Mouse (Mus musculus) hindbrain, postnatal 0 days (tissue): ENCODE results near the gene Lhx4. TPM values are rescaled to one million over a fixed set of nuclear protein-coding genes. Genes with fewer than 3 reads are reported as not detected.

Source experiments
- ATAC-seq: fragments of 200-750 bp; cut with Nextera tagmentation; 2 replicates; pipeline ENCODE4 v1.8.0; 2017; ENCODE audit warnings: mild to moderate bottlenecking, moderate TSS enrichment, moderate library complexity
- DNase-seq: peaks from one replicate; pipeline ENCODE4 v3.0.0-alpha.2; 2015; ENCODE audit warnings: low spot score
- H3K27ac ChIP-seq: fragments of 300-500 bp; sonication (generic); 2 replicates; pipeline ENCODE4 v1.5.1; 2014; ENCODE audit warnings: mild to moderate bottlenecking
- H3K27me3 ChIP-seq: fragments of 300-500 bp; sonication (generic); 2 replicates; pipeline ENCODE4 v1.6.1; 2014; ENCODE audit warnings: low read length, mixed read lengths; ENCODE audit not compliant: insufficient read depth
- H3K36me3 ChIP-seq: fragments of 300-500 bp; sonication (generic); 2 replicates; pipeline ENCODE4 v1.6.1; 2014; ENCODE audit warnings: low read length, mixed read lengths; ENCODE audit not compliant: insufficient read depth
- H3K4me1 ChIP-seq: fragments of 300-500 bp; sonication (generic); 2 replicates; pipeline ENCODE4 v1.6.1; 2014; ENCODE audit warnings: antibody characterized with exemption, low read length, mixed read lengths; ENCODE audit not compliant: insufficient read depth
- H3K4me2 ChIP-seq: fragments of 300-500 bp; sonication (generic); 2 replicates; pipeline ENCODE4 v1.6.1; 2014; ENCODE audit warnings: low read depth, mild to moderate bottlenecking, low read length, moderate library complexity, mixed read lengths
- H3K4me3 ChIP-seq: fragments of 300-500 bp; sonication (generic); 2 replicates; pipeline ENCODE4 v1.5.1; 2014; ENCODE audit warnings: low read length
- H3K9ac ChIP-seq: fragments of 300-500 bp; sonication (generic); replicated peaks from 2 replicates; pipeline ENCODE4 v1.6.1; 2014; ENCODE audit warnings: mild to moderate bottlenecking, low read length, moderate library complexity, mixed read lengths
- H3K9me3 ChIP-seq: fragments of 300-500 bp; sonication (generic); 2 replicates; pipeline ENCODE4 v1.6.1; 2016; ENCODE audit warnings: low read length, mixed read lengths
- CTCF ChIP-seq: IDR thresholded peaks from 2 replicates; pipeline ENCODE4 v1.5.1; 2016; ENCODE audit warnings: antibody characterized with exemption, control low read depth, low read depth
- WGBS: fragments of 180-500 bp; shearing (Covaris S2); extraction: QIAGEN DNeasy Blood & Tissue Kit; methylation state at CpG from one replicate; pipeline ENCODE4 v1.1.7; 2014; 5-methylcytosine and 5-hydroxymethylcytosine counted together
- polyA plus RNA-seq: library from polyadenylated mRNA; unstranded; fragments of >200 nt; fragmentation: Nextera tagmentation; extraction: Ambion mirVana; gene quantifications from 2 replicates; pipeline ENCODE4 v1.2.1, GENCODE M21; 2015
- total RNA-seq: library from RNA; depleted of rRNA; stranded (reverse); fragments of >200 nt; gene quantifications from 2 replicates; pipeline ENCODE4 v1.2.3, GENCODE M21; 2014

Lhx4 gene
- total and polyA plus RNA-seq, 2 experiments from 2014 or later = 1.8 to 4.3 TPM

DNA sequence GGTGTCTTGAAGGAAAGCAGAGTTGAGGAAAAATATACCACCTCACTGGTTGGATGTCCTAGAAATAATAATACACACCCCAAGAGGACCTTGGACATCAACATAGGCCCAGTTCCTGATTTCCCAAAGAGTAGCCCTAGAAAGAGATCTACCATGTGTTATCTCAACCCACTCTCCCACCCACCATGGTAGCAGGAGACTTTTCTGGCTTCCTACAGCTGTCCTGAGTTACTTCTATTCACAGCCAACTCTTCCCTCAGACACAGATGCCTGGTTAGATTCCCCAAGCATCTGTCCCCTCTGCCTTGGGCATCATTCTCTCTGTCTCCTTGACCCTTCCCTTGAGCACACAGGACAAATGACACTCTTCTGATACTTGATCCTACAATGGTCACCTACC is 36.1 kb downstream of the Lhx4 start:
- H3K4me3 ChIP-seq = no peak overlapping the region
- no peaks in the 10 kb centered on the region for H3K4me1 ChIP-seq
- no peak for DNase-seq
- TF ChIP-seq CTCF = no peak
- no peak for ATAC-seq
- no peaks in the 10 kb centered on the region for H3K9me3 ChIP-seq
- no peaks in the 10 kb centered on the region for H3K36me3 ChIP-seq
- no peak overlapping the region for H3K9ac ChIP-seq
- no peak overlapping the region for H3K27ac ChIP-seq
- H3K27me3 ChIP-seq = no peaks in the 10 kb centered on the region
- no peak overlapping the region for H3K4me2 ChIP-seq

DNA sequence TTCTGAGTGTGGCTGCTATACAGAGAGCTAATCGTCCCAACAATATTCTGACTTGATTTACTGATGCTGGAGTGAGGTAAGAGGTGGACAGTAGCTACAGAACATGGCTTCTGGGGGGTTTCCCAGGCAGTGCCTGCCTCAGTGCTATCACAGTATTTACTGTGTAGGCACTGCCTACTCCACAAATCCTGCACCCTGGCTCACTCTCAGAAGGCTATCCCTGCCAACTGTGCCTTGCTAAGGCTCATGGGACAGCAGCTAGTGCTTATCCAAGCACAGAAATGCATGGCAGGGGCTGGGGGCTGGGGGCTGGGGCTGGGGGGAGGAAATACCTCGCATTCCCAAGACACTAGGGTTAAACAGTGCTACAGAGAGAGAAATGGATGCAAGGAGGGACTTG is 38.2 kb downstream of the Lhx4 start:
- Histone ChIP-seq H3K9me3 (no peaks in the 10 kb centered on the region), H3K27ac (no peak overlapping the region), H3K36me3 (no peaks in the 10 kb centered on the region), H3K4me3 (no peak overlapping the region), H3K9ac (no peak overlapping the region), H3K4me1 (no peaks in the 10 kb centered on the region), H3K27me3 (no peaks in the 10 kb centered on the region), H3K4me2 (no peak overlapping the region)
- ATAC-seq (no peak), DNase-seq (no peak)
- WGBS = 65% methylated on average over 2 of the region's 2 CpGs
- no peak for TF ChIP-seq CTCF

DNA sequence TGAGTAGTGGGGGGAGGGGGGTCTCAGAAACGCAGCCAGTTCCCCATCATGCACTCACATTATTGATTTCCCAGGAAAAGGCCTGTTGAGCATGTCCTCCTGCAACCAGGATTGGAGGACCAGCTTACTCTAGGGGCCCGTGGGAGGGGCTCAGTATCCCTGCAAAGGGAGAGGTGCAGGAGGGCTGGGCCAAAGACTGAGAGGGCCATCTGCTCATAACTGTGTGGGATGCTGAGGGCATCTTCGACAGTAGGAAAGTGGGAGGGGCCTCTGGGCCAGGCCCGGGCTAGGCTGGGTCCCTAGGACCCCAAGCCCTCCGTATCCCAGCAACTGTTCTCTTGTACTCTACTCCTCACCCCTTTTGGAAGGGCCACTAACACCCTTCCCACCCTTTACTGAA is 47.3 kb downstream of the Lhx4 start:
- 45% methylated on average over 5 of the region's 5 CpGs for WGBS
- no peaks in the 10 kb centered on the region for H3K9me3 ChIP-seq
- H3K27ac ChIP-seq = no peak overlapping the region
- H3K36me3 ChIP-seq = no peaks in the 10 kb centered on the region
- H3K9ac ChIP-seq = no peak overlapping the region
- H3K27me3 ChIP-seq = no peaks in the 10 kb centered on the region; the same call in 1 of the 2 replicates
- H3K4me1 ChIP-seq = no peaks in the 10 kb centered on the region
- no peak overlapping the region for H3K4me3 ChIP-seq
- H3K4me2 ChIP-seq = no peak overlapping the region
- DNase-seq (peak; percentile 26), ATAC-seq (peak; percentile 61)
- TF ChIP-seq CTCF = no peak

DNA sequence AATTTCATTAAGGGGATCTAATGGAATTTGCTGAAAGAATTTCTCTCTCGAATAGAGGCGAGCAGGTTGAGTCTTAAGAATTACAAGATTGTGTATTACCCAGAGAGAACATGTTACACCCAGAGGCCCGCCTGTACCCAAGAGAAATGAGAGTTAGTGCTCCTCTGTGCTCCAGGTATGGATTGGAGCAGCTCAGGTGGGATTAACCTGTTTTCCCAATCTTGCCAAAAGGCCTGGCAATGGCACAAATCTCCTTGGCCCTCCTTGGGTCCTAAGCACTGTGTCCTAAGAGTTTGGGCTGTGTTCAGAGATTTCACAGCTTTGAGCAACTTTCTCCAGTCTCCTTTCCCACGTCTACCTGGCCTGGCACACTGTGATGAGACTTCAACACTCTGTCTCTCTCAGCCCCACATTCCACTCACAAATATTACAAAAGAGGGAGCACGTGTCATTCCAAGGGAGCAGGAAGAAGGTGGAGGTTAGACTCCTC is 48.2 kb downstream of the Lhx4 start:
- no peaks in the 10 kb centered on the region for H3K4me1 ChIP-seq
- ATAC-seq = no peak
- no peak overlapping the region for H3K4me3 ChIP-seq
- no peak for TF ChIP-seq CTCF
- 83% methylated on average over 5 of the region's 5 CpGs for WGBS
- no peaks in the 10 kb centered on the region for H3K9me3 ChIP-seq
- H3K4me2 ChIP-seq = no peak overlapping the region
- H3K27me3 ChIP-seq = no peaks in the 10 kb centered on the region; the same call in 1 of the 2 replicates
- H3K36me3 ChIP-seq = no peaks in the 10 kb centered on the region
- H3K27ac ChIP-seq = no peak overlapping the region
- DNase-seq = no peak
- no peak overlapping the region for H3K9ac ChIP-seq

DNA sequence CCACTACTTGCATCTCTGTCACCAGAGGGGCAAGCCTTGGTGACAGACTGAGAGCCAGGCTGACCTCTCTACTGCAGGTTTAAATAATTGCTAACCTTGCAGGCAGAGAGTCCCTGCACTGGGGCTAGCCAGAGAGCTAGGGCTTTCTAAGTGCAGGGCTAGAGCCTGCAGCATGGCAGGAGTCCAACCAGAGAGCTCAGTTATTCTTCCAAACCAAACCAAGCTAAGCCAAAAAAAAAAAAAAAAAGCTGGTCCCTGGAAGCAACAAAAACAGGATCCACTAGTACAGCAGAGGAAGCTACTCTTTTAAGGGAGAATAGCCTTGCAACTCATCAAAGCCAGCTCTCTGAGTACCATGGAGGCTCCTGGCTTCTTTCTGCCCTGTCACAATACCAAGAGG is 50.6 kb downstream of the Lhx4 start:
- Histone ChIP-seq H3K27ac (no peak overlapping the region), H3K9me3 (no peaks in the 10 kb centered on the region), H3K4me1 (no peaks in the 10 kb centered on the region), H3K9ac (no peak overlapping the region), H3K27me3 (no peaks in the 10 kb centered on the region; the same call in 1 of the 2 replicates), H3K4me3 (no peak overlapping the region), H3K36me3 (no peaks in the 10 kb centered on the region), H3K4me2 (no peak overlapping the region)
- DNase-seq = peak; percentile 46
- no peak for TF ChIP-seq CTCF
- no peak for ATAC-seq

DNA sequence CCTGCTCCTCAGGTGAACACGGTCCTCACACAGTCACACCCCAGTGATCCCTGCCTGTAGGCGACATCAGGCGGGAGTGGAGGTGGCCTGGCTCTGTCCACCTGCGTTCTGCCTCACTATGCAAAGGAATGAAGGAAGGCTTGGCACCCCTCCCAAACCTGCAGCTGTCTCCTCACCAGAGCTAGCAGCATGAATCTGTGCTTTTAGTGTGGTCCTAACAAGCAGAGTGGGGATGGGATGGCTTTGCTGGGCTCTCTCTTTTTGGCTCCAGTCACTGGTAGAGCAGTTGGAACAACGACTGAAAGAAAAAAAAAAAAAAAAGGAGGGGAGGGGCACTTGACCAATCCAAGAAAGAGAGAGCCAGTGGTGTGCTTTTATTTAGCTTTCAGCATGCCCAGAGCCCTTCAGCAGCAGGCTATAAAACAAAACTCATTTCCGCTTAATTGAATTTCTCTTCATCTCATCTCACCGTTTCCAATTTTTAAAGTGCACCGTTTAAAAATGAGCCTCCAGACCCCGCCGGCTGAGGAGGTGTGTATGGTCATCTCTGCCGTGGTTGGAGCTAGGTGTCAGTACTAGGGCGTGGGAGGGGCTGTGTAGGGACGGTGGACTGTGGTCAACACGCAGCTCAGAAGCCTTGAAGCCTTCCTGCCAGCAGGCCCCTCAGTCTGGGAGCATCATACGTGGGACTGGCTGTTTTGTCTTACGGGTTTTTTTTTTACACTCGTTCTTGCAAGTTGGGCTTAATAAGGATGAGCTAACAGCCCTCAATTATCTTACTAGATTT is 52.9 kb downstream of the Lhx4 start:
- peak overlapping the region; percentile 29; the same call in 1 of the 2 replicates for H3K4me2 ChIP-seq
- no peaks in the 10 kb centered on the region for H3K9me3 ChIP-seq
- H3K36me3 ChIP-seq = no peaks in the 10 kb centered on the region
- no peak overlapping the region for H3K4me3 ChIP-seq
- TF ChIP-seq CTCF = no peak
- H3K27me3 ChIP-seq = no peaks in the 10 kb centered on the region; the same call in 1 of the 2 replicates
- 33% methylated on average over 17 of the region's 17 CpGs for WGBS
- H3K27ac ChIP-seq = no peak overlapping the region
- H3K9ac ChIP-seq = no peak overlapping the region
- ATAC-seq (peak; percentile 58), DNase-seq (peak; percentile 53)
- no peaks in the 10 kb centered on the region for H3K4me1 ChIP-seq

DNA sequence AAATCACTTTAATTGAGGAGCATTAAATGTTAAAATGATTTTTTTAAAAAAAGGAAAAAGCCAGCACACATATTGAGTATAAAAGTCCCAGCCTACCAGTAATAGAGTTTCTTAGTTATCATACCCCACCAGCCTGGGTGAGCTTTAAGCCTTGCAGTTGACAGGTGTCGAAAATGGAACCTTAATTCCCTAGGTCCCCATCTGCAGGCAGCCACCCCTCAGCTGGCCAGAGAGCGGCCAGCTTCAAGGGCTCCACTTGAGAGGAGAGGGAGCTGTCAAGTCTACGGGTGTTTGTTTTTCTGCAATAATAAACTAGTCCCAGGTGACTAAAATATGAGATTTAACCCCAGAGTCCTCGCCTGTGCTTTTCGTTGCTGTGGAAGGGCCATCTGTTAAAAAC is 58.0 kb downstream of the Lhx4 start:
- ATAC-seq (no peak), DNase-seq (no peak)
- no peak overlapping the region for H3K9ac ChIP-seq
- H3K4me3 ChIP-seq = no peak overlapping the region
- H3K4me2 ChIP-seq = no peak overlapping the region
- no peak overlapping the region for H3K27ac ChIP-seq
- no peak for TF ChIP-seq CTCF
- H3K9me3 ChIP-seq = no peaks in the 10 kb centered on the region
- WGBS = 47% methylated on average over 5 of the region's 5 CpGs
- H3K4me1 ChIP-seq = no peaks in the 10 kb centered on the region
- H3K27me3 ChIP-seq = no peaks in the 10 kb centered on the region
- H3K36me3 ChIP-seq = no peaks in the 10 kb centered on the region
